Mouse (Mus musculus) kidney, adult 2 months (tissue): Measurements from ENCODE around the gene Ace3. TPM values are rescaled to one million over a fixed set of nuclear protein-coding genes. Genes with fewer than 3 reads are reported as not detected.

Experiments used
- DNase-seq: peaks from one replicate; pipeline ENCODE4 v3.0.0; 2021
- H3K27ac ChIP-seq: fragments of 200-500 bp; 2 replicates; pipeline ENCODE4 v1.5.1; 2012; ENCODE audit warnings: low read depth, low read length, control low read depth, inconsistent platforms; ENCODE audit not compliant: insufficient read depth
- H3K27me3 ChIP-seq: fragments of 200-500 bp; replicated peaks from 2 replicates; pipeline ENCODE4 v1.6.1; 2012; ENCODE audit warnings: mild to moderate bottlenecking, moderate library complexity, low read length, inconsistent platforms; ENCODE audit not compliant: control insufficient read depth, insufficient read depth
- H3K36me3 ChIP-seq: fragments of 200-500 bp; 2 replicates; pipeline ENCODE4 v1.6.1; 2012; ENCODE audit warnings: mild to moderate bottlenecking, moderate library complexity, low read length, inconsistent platforms; ENCODE audit not compliant: control insufficient read depth, insufficient read depth
- H3K4me1 ChIP-seq: fragments of 200-500 bp; 2 replicates; pipeline ENCODE4 v1.6.1; 2011; ENCODE audit warnings: low read length; ENCODE audit not compliant: control insufficient read depth, insufficient read depth
- H3K4me3 ChIP-seq: fragments of 200-500 bp; 2 replicates; pipeline ENCODE4 v1.5.1; 2011; ENCODE audit warnings: mild to moderate bottlenecking, low read depth, low read length, control low read depth; ENCODE audit not compliant: insufficient read depth
- CTCF ChIP-seq: fragments of 200-500 bp; conservative IDR thresholded peaks from 2 replicates; pipeline ENCODE4 v1.5.1; 2011; ENCODE audit warnings: low read depth, mild to moderate bottlenecking, control low read depth, low read length, moderate library complexity, mixed read lengths; ENCODE audit not compliant: insufficient read depth, insufficient read length
- POLR2A ChIP-seq: fragments of 200-500 bp; IDR thresholded peaks from one replicate; pipeline ENCODE4 v1.6.1; 2011; ENCODE audit warnings: low read depth, low read length, control low read depth
- WGBS: fragments of 180-500 bp; shearing (Covaris S2); methylation state at CpG from one replicate; pipeline ENCODE4 v1.1.7; 2018; 5-methylcytosine and 5-hydroxymethylcytosine counted together
- polyA plus RNA-seq: library from polyadenylated mRNA; depleted of rRNA; stranded (reverse); fragments of >200 nt; gene quantifications from 2 replicates; pipeline ENCODE4 v1.2.3, GENCODE M21; 2012

The Ace3 gene
- polyA plus RNA-seq, 1 experiment: 0.06 TPM

GRCm38 (mm10) chr11:105978634-105979033 is 15.8 kb upstream of the Ace3 start:
- H3K4me3 ChIP-seq: no peak overlapping the region
- no peaks in the 10 kb centered on the region for H3K27me3 ChIP-seq
- 74% methylated on average over 5 of the region's 5 CpGs for WGBS
- TF ChIP-seq CTCF (no peak), POLR2A (no peak)
- H3K27ac ChIP-seq: no peak overlapping the region
- no peaks in the 10 kb centered on the region for H3K36me3 ChIP-seq
- DNase-seq: no peak
- H3K4me1 ChIP-seq: 0 out of 2 replicates have a peak, but pooled peaks cover 8% of the 10 kb centered on the region

- Histone ChIP-seq H3K27ac (no peak overlapping the region), H3K4me1 (no peaks in the 10 kb centered on the region), H3K36me3 (no peaks in the 10 kb centered on the region), H3K4me3 (no peak overlapping the region), H3K27me3 (no peaks in the 10 kb centered on the region)
- WGBS: 76% methylated on average over 4 of the region's 4 CpGs
- TF ChIP-seq CTCF (no peak), POLR2A (no peak)
- DNase-seq: no peak
Measured at GRCm38 (mm10) chr11:105984452-105984851, 10.0 kb upstream of the Ace3 start.

GRCm38 (mm10) chr11:105987446-105987845 is 7.0 kb upstream of the Ace3 start:
- no peak overlapping the region for H3K4me3 ChIP-seq
- H3K36me3 ChIP-seq: no peaks in the 10 kb centered on the region
- DNase-seq: no peak
- TF ChIP-seq POLR2A (no peak), CTCF (no peak)
- H3K27ac ChIP-seq: no peak overlapping the region
- 61% methylated on average over 6 of the region's 6 CpGs for WGBS
- H3K4me1 ChIP-seq: no peaks in the 10 kb centered on the region
- no peaks in the 10 kb centered on the region for H3K27me3 ChIP-seq

GRCm38 (mm10) chr11:105989446-105989845 is 5.0 kb upstream of the Ace3 start:
- no peaks in the 10 kb centered on the region for H3K4me1 ChIP-seq
- no peak for TF ChIP-seq POLR2A
- TF ChIP-seq CTCF: no peak
- H3K27ac ChIP-seq: no peak overlapping the region
- 54% methylated on average over 6 of the region's 6 CpGs for WGBS
- no peaks in the 10 kb centered on the region for H3K27me3 ChIP-seq
- no peak for DNase-seq
- H3K36me3 ChIP-seq: no peaks in the 10 kb centered on the region
- no peak overlapping the region for H3K4me3 ChIP-seq

- Histone ChIP-seq H3K27ac (no peak overlapping the region), H3K4me3 (no peak overlapping the region), H3K4me1 (no peaks in the 10 kb centered on the region), H3K36me3 (no peaks in the 10 kb centered on the region), H3K27me3 (no peaks in the 10 kb centered on the region)
- TF ChIP-seq CTCF: no peak
- no peak for TF ChIP-seq POLR2A
- WGBS: 37% methylated on average over 2 of the region's 2 CpGs
- peak; percentile 67 for DNase-seq
Measured at GRCm38 (mm10) chr11:105990231-105990630, 4.2 kb upstream of the Ace3 start.

- Histone ChIP-seq H3K27me3 (no peaks in the 10 kb centered on the region), H3K4me3 (no peak overlapping the region), H3K4me1 (peaks cover 8% of the 10 kb centered on the region), H3K27ac (no peak overlapping the region), H3K36me3 (no peaks in the 10 kb centered on the region)
- TF ChIP-seq POLR2A (no peak), CTCF (no peak)
- WGBS: 93% methylated on average over 6 of the region's 6 CpGs
- no peak for DNase-seq
Measured at GRCm38 (mm10) chr11:106000062-106000461, 5.6 kb downstream of the Ace3 start.

- H3K27me3 ChIP-seq: no peaks in the 10 kb centered on the region
- WGBS: 28% methylated on average over 4 of the region's 4 CpGs
- DNase-seq: peak; percentile 60
- H3K27ac ChIP-seq: no peak overlapping the region
- peaks cover 16% of the 10 kb centered on the region for H3K4me1 ChIP-seq
- TF ChIP-seq CTCF (0 out of 2 replicates have a peak, but pooled peaks have one; percentile 17), POLR2A (no peak)
- no peaks in the 10 kb centered on the region for H3K36me3 ChIP-seq
- H3K4me3 ChIP-seq: no peak overlapping the region
Measured at GRCm38 (mm10) chr11:106001718-106002117, 7.2 kb downstream of the Ace3 start.

- Histone ChIP-seq H3K27me3 (no peaks in the 10 kb centered on the region), H3K36me3 (no peaks in the 10 kb centered on the region), H3K27ac (no peak overlapping the region), H3K4me1 (peaks cover 16% of the 10 kb centered on the region), H3K4me3 (no peak overlapping the region)
- no peak for TF ChIP-seq POLR2A
- no peak for TF ChIP-seq CTCF
- DNase-seq: peak; percentile 78
- WGBS: 62% methylated on average over 1 of the region's 1 CpGs
Measured at GRCm38 (mm10) chr11:106004576-106004975, 10.1 kb downstream of the Ace3 start.
